Mouse (Mus musculus) embryonic facial prominence, embryonic 13.5 days (tissue): ENCODE results near the gene Glyr1. TPM values are rescaled to one million over a fixed set of nuclear protein-coding genes. Genes with fewer than 3 reads are reported as not detected.
A peak's percentile ranks its signal among the peaks of the same experiment; 100 is the strongest.

ENCODE experiments used
- ATAC-seq: fragments of 200-750 bp; cut with Nextera tagmentation; 2 replicates; pipeline ENCODE4 v1.8.0; 2017; ENCODE audit warnings: low read depth; ENCODE audit not compliant: insufficient number of reproducible peaks, insufficient read depth, low FRiP score, low TSS enrichment
- H3K27ac ChIP-seq: fragments of 300-500 bp; sonication (generic); 2 replicates; pipeline ENCODE4 v1.5.1; 2015; ENCODE audit warnings: moderate library complexity, mild to moderate bottlenecking, inconsistent platforms
- H3K27me3 ChIP-seq: fragments of 300-500 bp; sonication (generic); 2 replicates; pipeline ENCODE4 v1.6.1; 2015; ENCODE audit warnings: mild to moderate bottlenecking, inconsistent platforms
- H3K36me3 ChIP-seq: fragments of 300-500 bp; sonication (generic); 2 replicates; pipeline ENCODE4 v1.6.1; 2015; ENCODE audit warnings: mild to moderate bottlenecking, inconsistent platforms
- H3K4me1 ChIP-seq: fragments of 300-500 bp; sonication (generic); 2 replicates; pipeline ENCODE4 v1.6.1; 2015; ENCODE audit warnings: inconsistent platforms
- H3K4me2 ChIP-seq: fragments of 300-500 bp; sonication (generic); 2 replicates; pipeline ENCODE4 v1.6.1; 2015; ENCODE audit warnings: moderate library complexity, mild to moderate bottlenecking, inconsistent platforms
- H3K4me3 ChIP-seq: fragments of 300-500 bp; sonication (generic); 2 replicates; pipeline ENCODE4 v1.5.1; 2015; ENCODE audit warnings: mild to moderate bottlenecking, inconsistent platforms
- H3K9ac ChIP-seq: fragments of 300-500 bp; sonication (generic); 2 replicates; pipeline ENCODE4 v1.6.1; 2015; ENCODE audit warnings: mild to moderate bottlenecking, inconsistent platforms
- H3K9me3 ChIP-seq: fragments of 300-500 bp; sonication (generic); 2 replicates; pipeline ENCODE4 v1.6.1; 2016; ENCODE audit warnings: inconsistent platforms
- whole genome bisulfite sequencing: fragments of 180-500 bp; shearing (Covaris S2); methylation state at CpG from one replicate; pipeline ENCODE4 v1.1.7; 2015; ENCODE audit warnings: mixed read lengths; 5-methylcytosine and 5-hydroxymethylcytosine counted together
- polyA plus RNA-seq: library from polyadenylated mRNA; unstranded; fragments of >200 nt; fragmentation: Nextera tagmentation; extraction: Ambion mirVana; gene quantifications from 2 replicates; pipeline ENCODE4 v1.2.1, GENCODE M21; 2015

The Glyr1 gene
- polyA plus RNA-seq, 1 experiment from 2014 or later, result 143 TPM

GRCm38 (mm10) chr16:5049182-5049773, 385 bp downstream of the Glyr1 start:
- Histone ChIP-seq H3K9ac (peak overlapping the region; percentile 96), H3K27me3 (no peaks in the 10 kb centered on the region), H3K4me3 (peak overlapping the region; percentile 95), H3K36me3 (peaks cover 43% of the 10 kb centered on the region), H3K9me3 (no peaks in the 10 kb centered on the region), H3K27ac (peak overlapping the region; percentile 96), H3K4me1 (peaks cover 26% of the 10 kb centered on the region), H3K4me2 (peak overlapping the region; percentile 87)
- ATAC-seq, result peak; percentile 10; the same call in 1 of the 2 replicates
- under 1% methylated on average over 38 of the region's 38 CpGs for WGBS

- peaks cover 71% of the 10 kb centered on the region for H3K36me3 ChIP-seq
- H3K9ac ChIP-seq, result no peak overlapping the region
- ATAC-seq, result no peak
- peaks cover 16% of the 10 kb centered on the region for H3K4me1 ChIP-seq
- 94% methylated on average over 3 of the region's 3 CpGs for WGBS
- H3K4me2 ChIP-seq, result no peak overlapping the region
- no peaks in the 10 kb centered on the region for H3K9me3 ChIP-seq
- no peak overlapping the region for H3K27ac ChIP-seq
- no peaks in the 10 kb centered on the region for H3K27me3 ChIP-seq
- no peak overlapping the region for H3K4me3 ChIP-seq
Observed at GRCm38 (mm10) chr16:5045322-5045721, 4.3 kb downstream of the Glyr1 start.

- H3K4me2 ChIP-seq, result no peak overlapping the region
- no peaks in the 10 kb centered on the region for H3K27me3 ChIP-seq
- no peaks in the 10 kb centered on the region for H3K9me3 ChIP-seq
- peaks cover 94% of the 10 kb centered on the region for H3K36me3 ChIP-seq
- H3K27ac ChIP-seq, result no peak overlapping the region
- no peak overlapping the region for H3K9ac ChIP-seq
- WGBS, result 75% methylated on average over 5 of the region's 5 CpGs
- ATAC-seq, result no peak
- H3K4me3 ChIP-seq, result no peak overlapping the region
- H3K4me1 ChIP-seq, result no peaks in the 10 kb centered on the region
Observed at GRCm38 (mm10) chr16:5036649-5037234, 12.9 kb downstream of the Glyr1 start.

GRCm38 (mm10) chr16:5035591-5035990, 14.1 kb downstream of the Glyr1 start:
- no peaks in the 10 kb centered on the region for H3K4me1 ChIP-seq
- no peak overlapping the region for H3K9ac ChIP-seq
- H3K27ac ChIP-seq, result no peak overlapping the region
- H3K4me3 ChIP-seq, result no peak overlapping the region
- 93% methylated on average over 3 of the region's 3 CpGs for WGBS
- no peaks in the 10 kb centered on the region for H3K9me3 ChIP-seq
- no peaks in the 10 kb centered on the region for H3K27me3 ChIP-seq
- ATAC-seq, result no peak
- no peak overlapping the region for H3K4me2 ChIP-seq
- peaks cover 95% of the 10 kb centered on the region for H3K36me3 ChIP-seq

- H3K27ac ChIP-seq, result no peak overlapping the region
- H3K36me3 ChIP-seq, result peaks cover 99% of the 10 kb centered on the region
- 56% methylated on average over 2 of the region's 2 CpGs for WGBS
- H3K4me3 ChIP-seq, result no peak overlapping the region
- no peak for ATAC-seq
- no peaks in the 10 kb centered on the region for H3K27me3 ChIP-seq
- H3K4me2 ChIP-seq, result no peak overlapping the region
- no peaks in the 10 kb centered on the region for H3K4me1 ChIP-seq
- no peaks in the 10 kb centered on the region for H3K9me3 ChIP-seq
- H3K9ac ChIP-seq, result no peak overlapping the region
Observed at GRCm38 (mm10) chr16:5029847-5030246, 19.8 kb downstream of the Glyr1 start.

- H3K9ac ChIP-seq, result no peak overlapping the region
- 93% methylated on average over 3 of the region's 3 CpGs for WGBS
- no peaks in the 10 kb centered on the region for H3K27me3 ChIP-seq
- H3K27ac ChIP-seq, result no peak overlapping the region
- H3K4me2 ChIP-seq, result no peak overlapping the region
- no peaks in the 10 kb centered on the region for H3K9me3 ChIP-seq
- no peaks in the 10 kb centered on the region for H3K4me1 ChIP-seq
- H3K36me3 ChIP-seq, result peaks cover 97% of the 10 kb centered on the region
- ATAC-seq, result no peak
- H3K4me3 ChIP-seq, result no peak overlapping the region
Observed at GRCm38 (mm10) chr16:5024021-5024420, 25.6 kb downstream of the Glyr1 start.

- Histone ChIP-seq H3K36me3 (peaks cover 61% of the 10 kb centered on the region), H3K9ac (no peak overlapping the region), H3K4me3 (no peak overlapping the region), H3K4me1 (peaks cover 14% of the 10 kb centered on the region), H3K9me3 (no peaks in the 10 kb centered on the region), H3K27ac (no peak overlapping the region), H3K4me2 (no peak overlapping the region), H3K27me3 (no peaks in the 10 kb centered on the region)
- WGBS, result 87% methylated on average over 4 of the region's 4 CpGs
- ATAC-seq, result no peak
Observed at GRCm38 (mm10) chr16:5014578-5014977, 35.1 kb downstream of the Glyr1 start.

GRCm38 (mm10) chr16:5013054-5013838, 36.4 kb downstream of the Glyr1 start, which contains the start of gene Rogdi:
Gene Rogdi, minus strand, starts transcription at chr16:5013553.
- Histone ChIP-seq H3K4me3 (peak within 1 kb of the TSS; percentile 70), H3K4me1 (peaks cover 14% of the 10 kb centered on the region), H3K9ac (peak within 1 kb of the TSS; percentile 81), H3K36me3 (peaks cover 57% of the 10 kb centered on the region), H3K4me2 (peak within 1 kb of the TSS; percentile 83), H3K27me3 (no peaks in the 10 kb centered on the region), H3K27ac (peak within 1 kb of the TSS; percentile 39; the same call in 1 of the 2 replicates), H3K9me3 (no peaks in the 10 kb centered on the region)
- WGBS, result under 1% methylated on average over 61 of the region's 63 CpGs
- ATAC-seq, result peak; percentile 99

- ATAC-seq, result no peak
- Histone ChIP-seq H3K4me2 (peak overlapping the region; percentile 83), H3K36me3 (peaks cover 50% of the 10 kb centered on the region), H3K4me1 (peaks cover 14% of the 10 kb centered on the region), H3K27ac (no peak overlapping the region), H3K4me3 (peak overlapping the region; percentile 70), H3K9ac (peak overlapping the region; percentile 81), H3K27me3 (no peaks in the 10 kb centered on the region), H3K9me3 (no peaks in the 10 kb centered on the region)
- 55% methylated on average over 13 of the region's 13 CpGs for WGBS
Observed at GRCm38 (mm10) chr16:5012036-5013005, 37.3 kb downstream of the Glyr1 start.

GRCm38 (mm10) chr16:5011285-5011684, 38.4 kb downstream of the Glyr1 start:
- 83% methylated on average over 7 of the region's 7 CpGs for WGBS
- Histone ChIP-seq H3K36me3 (peaks cover 40% of the 10 kb centered on the region), H3K9ac (no peak overlapping the region)

GRCm38 (mm10) chr16:5010371-5010935, 39.2 kb downstream of the Glyr1 start:
- no peak overlapping the region for H3K4me3 ChIP-seq
- H3K9me3 ChIP-seq, result no peaks in the 10 kb centered on the region
- WGBS, result 90% methylated on average over 10 of the region's 10 CpGs
- peaks cover 14% of the 10 kb centered on the region for H3K4me1 ChIP-seq
- no peak for ATAC-seq
- H3K36me3 ChIP-seq, result peaks cover 31% of the 10 kb centered on the region
- H3K27me3 ChIP-seq, result no peaks in the 10 kb centered on the region
- no peak overlapping the region for H3K9ac ChIP-seq
- no peak overlapping the region for H3K27ac ChIP-seq
- H3K4me2 ChIP-seq, result no peak overlapping the region

More at GRCm38 (mm10) chr16:5011285-5011684, 38.4 kb downstream of the Glyr1 start:
- Histone ChIP-seq H3K4me1 (peaks cover 14% of the 10 kb centered on the region), H3K9me3 (no peaks in the 10 kb centered on the region), H3K27me3 (no peaks in the 10 kb centered on the region), H3K4me2 (no peak overlapping the region), H3K4me3 (no peak overlapping the region), H3K27ac (no peak overlapping the region)
- ATAC-seq, result no peak
